Mouse (Mus musculus): Measurements from ENCODE around the gene Tatdn3.

- no peak for TF ChIP-seq CTCF (IDR thresholded peaks at IDR 0.05; ENCODE audit: low read depth, low read length)
- no peak for TF ChIP-seq POLR2A (IDR thresholded peaks at IDR 0.05; ENCODE audit: extremely low read depth, insufficient read depth, low read length)
These were observed 26.0 kb downstream of the Tatdn3 start, which contains the start of gene Spata45 for GRCm38 (mm10) chr1:191036554-191037334.

Measured in liver, adult 2 months (tissue).